Mouse (Mus musculus) liver, postnatal 0 days (tissue): ENCODE data around the gene Dclk1. TPM values are rescaled to one million over a fixed set of nuclear protein-coding genes. Genes with fewer than 3 reads are reported as not detected.

Source experiments
- ATAC-seq: fragments of 200-750 bp; cut with Nextera tagmentation; 2 replicates; pipeline ENCODE4 v1.8.0; 2017; ENCODE audit warnings: mild to moderate bottlenecking, moderate library complexity
- DNase-seq: peaks from one replicate; pipeline ENCODE4 v3.0.0-alpha.2; 2016
- H3K27ac ChIP-seq: fragments of 300-500 bp; sonication (generic); 2 replicates; pipeline ENCODE4 v1.5.1; 2014; ENCODE audit warnings: antibody characterized with exemption, moderate library complexity, mild to moderate bottlenecking, low read depth
- H3K27me3 ChIP-seq: fragments of 300-500 bp; sonication (generic); 2 replicates; pipeline ENCODE4 v1.6.1; 2014; ENCODE audit warnings: low read length, control low read depth, mixed read lengths; ENCODE audit not compliant: insufficient read depth
- H3K36me3 ChIP-seq: fragments of 300-500 bp; sonication (generic); replicated peaks from 2 replicates; pipeline ENCODE4 v1.6.1; 2014; ENCODE audit warnings: mild to moderate bottlenecking, control low read depth, low read length, moderate library complexity, mixed read lengths; ENCODE audit not compliant: insufficient read depth
- H3K4me1 ChIP-seq: fragments of 300-500 bp; sonication (generic); 2 replicates; pipeline ENCODE4 v1.6.1; 2014; ENCODE audit warnings: antibody characterized with exemption, mild to moderate bottlenecking, control low read depth; ENCODE audit not compliant: insufficient read depth
- H3K4me2 ChIP-seq: fragments of 300-500 bp; sonication (generic); 2 replicates; pipeline ENCODE4 v1.6.1; 2014; ENCODE audit warnings: low read depth, mild to moderate bottlenecking, low read length, moderate library complexity, mixed read lengths
- H3K4me3 ChIP-seq: fragments of 300-500 bp; sonication (generic); 2 replicates; pipeline ENCODE4 v1.5.1; 2014; ENCODE audit warnings: low read depth, low read length
- H3K9ac ChIP-seq: fragments of 300-500 bp; sonication (generic); replicated peaks from 2 replicates; pipeline ENCODE4 v1.6.1; 2014; ENCODE audit warnings: mild to moderate bottlenecking, moderate library complexity
- H3K9me3 ChIP-seq: fragments of 300-500 bp; sonication (generic); 2 replicates; pipeline ENCODE4 v1.6.1; 2016; ENCODE audit warnings: mild to moderate bottlenecking, control low read depth, low read length, mixed read lengths
- CTCF ChIP-seq: sonication (generic); IDR thresholded peaks from 2 replicates; pipeline ENCODE4 v1.5.1; 2016; ENCODE audit warnings: antibody characterized with exemption, low read depth
- EP300 ChIP-seq: IDR thresholded peaks from 2 replicates; pipeline ENCODE4 v1.6.1; 2016; ENCODE audit warnings: antibody characterized with exemption, low read depth, mild to moderate bottlenecking
- WGBS: fragments of 180-500 bp; shearing (Covaris S2); extraction: QIAGEN DNeasy Blood & Tissue Kit; methylation state at CpG from one replicate; pipeline ENCODE4 v1.1.7; 2014; ENCODE audit not compliant: insufficient replicate concordance; 5-methylcytosine and 5-hydroxymethylcytosine counted together
- polyA plus RNA-seq: library from polyadenylated mRNA; unstranded; fragments of >200 nt; fragmentation: Nextera tagmentation; extraction: Ambion mirVana; gene quantifications from 2 replicates; pipeline ENCODE4 v1.2.1, GENCODE M21; 2015

Dclk1 gene
- polyA plus RNA-seq, 1 experiment from 2014 or later = 0.11 TPM

- no peaks in the 10 kb centered on the region for H3K36me3 ChIP-seq
- ATAC-seq = peak; percentile 57; the same call in 1 of the 2 replicates
- no peak for DNase-seq
- H3K9ac ChIP-seq = no peak overlapping the region
- TF ChIP-seq EP300 (no peak), CTCF (no peak)
- 70% methylated on average over 7 of the region's 7 CpGs for WGBS
- H3K4me2 ChIP-seq = no peak overlapping the region
- no peaks in the 10 kb centered on the region for H3K9me3 ChIP-seq
- no peaks in the 10 kb centered on the region for H3K4me1 ChIP-seq
- no peak overlapping the region for H3K4me3 ChIP-seq
- H3K27ac ChIP-seq = no peak overlapping the region
- no peaks in the 10 kb centered on the region for H3K27me3 ChIP-seq
Observed at GRCm38 (mm10) chr3:55549376-55549775, 307.2 kb downstream of the Dclk1 start.

- H3K4me1 ChIP-seq = no peaks in the 10 kb centered on the region
- DNase-seq = no peak
- H3K27me3 ChIP-seq = no peaks in the 10 kb centered on the region
- no peak overlapping the region for H3K27ac ChIP-seq
- H3K36me3 ChIP-seq = no peaks in the 10 kb centered on the region
- no peaks in the 10 kb centered on the region for H3K9me3 ChIP-seq
- no peak overlapping the region for H3K9ac ChIP-seq
- TF ChIP-seq EP300 (no peak), CTCF (no peak)
- H3K4me2 ChIP-seq = no peak overlapping the region
- ATAC-seq = no peak
- H3K4me3 ChIP-seq = no peak overlapping the region
- WGBS = 73% methylated on average over 4 of the region's 4 CpGs
Observed at GRCm38 (mm10) chr3:55550962-55551361, 308.8 kb downstream of the Dclk1 start.

GRCm38 (mm10) chr3:55551912-55552311 lies 309.7 kb downstream of the Dclk1 start:
- TF ChIP-seq EP300 = no peak
- no peak for TF ChIP-seq CTCF
- 72% methylated on average over 4 of the region's 4 CpGs for WGBS

GRCm38 (mm10) chr3:55553031-55553430 lies 310.9 kb downstream of the Dclk1 start:
- 84% methylated on average over 9 of the region's 9 CpGs for WGBS
- Histone ChIP-seq H3K27ac (no peak overlapping the region), H3K4me2 (no peak overlapping the region), H3K4me3 (no peak overlapping the region), H3K27me3 (no peaks in the 10 kb centered on the region), H3K9ac (no peak overlapping the region), H3K9me3 (no peaks in the 10 kb centered on the region), H3K4me1 (no peaks in the 10 kb centered on the region), H3K36me3 (no peaks in the 10 kb centered on the region)
- TF ChIP-seq CTCF = no peak
- TF ChIP-seq EP300 = no peak
- DNase-seq = no peak
- no peak for ATAC-seq

More at GRCm38 (mm10) chr3:55551912-55552311, 309.7 kb downstream of the Dclk1 start:
- H3K9me3 ChIP-seq = no peaks in the 10 kb centered on the region
- DNase-seq (no peak), ATAC-seq (no peak)
- no peak overlapping the region for H3K9ac ChIP-seq
- H3K4me3 ChIP-seq = no peak overlapping the region
- H3K27ac ChIP-seq = no peak overlapping the region
- H3K4me1 ChIP-seq = no peaks in the 10 kb centered on the region
- H3K36me3 ChIP-seq = no peaks in the 10 kb centered on the region
- no peaks in the 10 kb centered on the region for H3K27me3 ChIP-seq
- no peak overlapping the region for H3K4me2 ChIP-seq

- Histone ChIP-seq H3K27me3 (no peaks in the 10 kb centered on the region), H3K4me2 (no peak overlapping the region), H3K27ac (no peak overlapping the region), H3K4me1 (no peaks in the 10 kb centered on the region), H3K9ac (no peak overlapping the region), H3K9me3 (no peaks in the 10 kb centered on the region), H3K36me3 (no peaks in the 10 kb centered on the region), H3K4me3 (no peak overlapping the region)
- DNase-seq = no peak
- TF ChIP-seq EP300 (no peak), CTCF (no peak)
- 83% methylated on average over 6 of the region's 6 CpGs for WGBS
- no peak for ATAC-seq
Observed at GRCm38 (mm10) chr3:55555848-55556247, 313.7 kb downstream of the Dclk1 start.

- H3K27ac ChIP-seq = no peak overlapping the region
- WGBS = 64% methylated on average over 1 of the region's 1 CpGs
- H3K27me3 ChIP-seq = no peaks in the 10 kb centered on the region
- DNase-seq = no peak
- no peak overlapping the region for H3K9ac ChIP-seq
- no peaks in the 10 kb centered on the region for H3K36me3 ChIP-seq
- no peaks in the 10 kb centered on the region for H3K9me3 ChIP-seq
- no peak overlapping the region for H3K4me3 ChIP-seq
- H3K4me2 ChIP-seq = no peak overlapping the region
- H3K4me1 ChIP-seq = no peaks in the 10 kb centered on the region
- no peak for TF ChIP-seq EP300
- no peak for TF ChIP-seq CTCF
- ATAC-seq = no peak
Observed at GRCm38 (mm10) chr3:55558570-55558969, 316.4 kb downstream of the Dclk1 start.

- Histone ChIP-seq H3K9me3 (no peaks in the 10 kb centered on the region), H3K4me3 (no peak overlapping the region), H3K27me3 (no peaks in the 10 kb centered on the region), H3K4me2 (no peak overlapping the region), H3K4me1 (no peaks in the 10 kb centered on the region), H3K9ac (no peak overlapping the region), H3K36me3 (no peaks in the 10 kb centered on the region), H3K27ac (no peak overlapping the region)
- ATAC-seq = no peak
- no peak for DNase-seq
- TF ChIP-seq CTCF (no peak), EP300 (no peak)
- 75% methylated on average over 3 of the region's 3 CpGs for WGBS
Observed at GRCm38 (mm10) chr3:55567476-55567875, 325.3 kb downstream of the Dclk1 start.
